Mouse (Mus musculus): ENCODE measurements around the gene Cspg4. TPM values are rescaled to one million over a fixed set of nuclear protein-coding genes. Genes with fewer than 3 reads are reported as not detected.

The Cspg4 gene
- polyA plus RNA-seq, 1 experiment: 58.3 TPM

DNA sequence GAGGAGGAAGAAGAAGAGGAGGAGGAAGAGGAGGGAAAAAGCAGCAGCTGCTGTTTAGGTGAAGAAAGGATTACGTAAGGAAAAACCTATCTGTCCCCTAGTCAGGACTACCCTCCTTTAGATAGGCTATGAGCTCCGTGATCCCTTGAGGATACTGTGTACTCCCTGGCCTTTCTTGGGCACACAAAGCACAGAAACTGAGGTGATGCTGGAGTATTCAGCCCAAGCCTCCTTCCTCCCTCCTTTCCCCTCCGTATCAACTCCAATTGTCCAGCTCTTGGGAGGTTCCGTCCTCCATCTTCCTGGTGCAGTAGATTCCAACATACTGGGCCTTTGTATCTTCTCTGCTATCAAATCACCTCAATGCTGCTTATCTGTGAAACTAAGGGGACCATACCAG lies 57.9 kb downstream of the Cspg4 start:
- no peak for TF ChIP-seq MYOD1 (IDR thresholded peaks at IDR 0.05; ENCODE audit: control insufficient read depth in 1 of 3, insufficient read length in 2 of 3, low read depth in 2 of 3)
- no peak for TF ChIP-seq POLR2A (IDR thresholded peaks at IDR 0.05; ENCODE audit: insufficient read length, low read depth)
- TF ChIP-seq TCF3 (IDR thresholded peaks at IDR 0.05; ENCODE audit: insufficient read length, low read depth): no peak
- no peak for TF ChIP-seq E2F4 (IDR thresholded peaks at IDR 0.05; ENCODE audit: insufficient read depth)
- no peak for TF ChIP-seq USF1 (IDR thresholded peaks at IDR 0.05; ENCODE audit: low read depth)
- TF ChIP-seq POLR2AphosphoS2 (IDR thresholded peaks at IDR 0.05; ENCODE audit: insufficient read length, low read depth): no peak
- no peak for TF ChIP-seq REST (IDR thresholded peaks at IDR 0.05; ENCODE audit: insufficient read depth, insufficient read length)
- TF ChIP-seq TCF12 (IDR thresholded peaks at IDR 0.05; ENCODE audit: insufficient read depth, poor library complexity, severe bottlenecking): no peak
- TF ChIP-seq MYOG (IDR thresholded peaks at IDR 0.05; ENCODE audit: control insufficient read depth in 1 of 3, insufficient read depth in 1 of 3, insufficient read length in 2 of 3, low read depth in 2 of 3): no peak
- no peak for TF ChIP-seq SRF (IDR thresholded peaks at IDR 0.05; ENCODE audit: control insufficient read depth, insufficient read length, low read depth)
- TF ChIP-seq CEBPB (IDR thresholded peaks at IDR 0.05; ENCODE audit: insufficient read depth, poor library complexity, severe bottlenecking): no peak
- no peak for TF ChIP-seq MAX (IDR thresholded peaks at IDR 0.05; ENCODE audit: low read depth)
- Histone ChIP-seq H3K4me3 (no peak overlapping the region), H3K27me3 (ENCODE audit: control insufficient read depth, insufficient read depth, insufficient read length) (no peaks in the 10 kb centered on the region), H3K36me3 (ENCODE audit: control insufficient read depth, insufficient read depth) (peaks cover 42% of the 10 kb centered on the region), H3K4me2 (ENCODE audit: low read depth) (no peak overlapping the region), H3ac (ENCODE audit: control insufficient read depth, insufficient read length) (no peak overlapping the region), H3K79me2 (ENCODE audit: control insufficient read depth, insufficient read depth) (peaks cover 54% of the 10 kb centered on the region)

DNA sequence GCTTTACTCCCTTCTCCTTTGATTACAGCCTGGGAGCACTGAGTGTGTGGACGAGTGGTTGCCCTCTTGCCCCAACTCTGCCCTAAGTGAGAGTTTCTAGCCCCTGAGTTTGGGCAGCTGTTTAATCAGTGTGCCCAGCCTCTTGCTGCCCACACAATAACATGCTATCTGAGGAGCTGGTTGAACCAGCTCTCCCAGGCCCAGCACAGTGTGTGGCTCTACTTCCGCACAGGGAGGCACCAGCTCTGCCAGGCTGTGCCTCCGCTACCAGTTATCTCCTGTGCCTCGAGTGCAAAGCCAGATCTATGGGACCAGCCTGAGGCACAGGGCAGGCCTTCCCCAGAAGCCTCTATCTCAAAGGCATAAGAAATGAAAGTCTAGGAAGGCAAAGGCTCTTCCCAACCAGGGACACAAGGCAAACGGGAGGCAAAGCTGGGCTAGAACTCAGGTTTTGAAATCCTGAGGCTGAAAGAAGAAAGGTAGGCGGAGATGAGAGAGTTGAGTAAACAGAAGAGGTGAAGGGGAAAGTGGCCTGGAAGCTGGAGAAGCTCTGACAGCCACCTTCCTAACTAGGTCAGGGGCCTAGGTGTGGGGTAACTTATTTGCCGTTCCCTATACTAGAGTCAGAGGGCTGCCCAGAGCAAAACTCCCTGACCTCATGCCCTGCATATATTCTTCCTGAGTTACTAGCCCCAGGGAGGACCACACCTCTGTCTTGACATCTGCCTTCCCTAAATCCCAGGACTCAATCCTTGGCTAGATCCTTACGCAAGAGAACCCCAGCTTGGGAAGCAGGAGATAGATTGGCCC lies 59.2 kb downstream of the Cspg4 start:
- peak overlapping the region; percentile 99 for H3K4me2 ChIP-seq (ENCODE audit: low read depth)
- peak overlapping the region; percentile 95 for H3K4me3 ChIP-seq
- no peak for TF ChIP-seq TCF12 (IDR thresholded peaks at IDR 0.05; ENCODE audit: insufficient read depth, poor library complexity, severe bottlenecking)
- TF ChIP-seq POLR2A (IDR thresholded peaks at IDR 0.05; ENCODE audit: insufficient read length, low read depth): peak; percentile 29
- TF ChIP-seq SRF (IDR thresholded peaks at IDR 0.05; ENCODE audit: control insufficient read depth, insufficient read length, low read depth): no peak
- TF ChIP-seq POLR2AphosphoS2 (IDR thresholded peaks at IDR 0.05; ENCODE audit: insufficient read length, low read depth): no peak
- TF ChIP-seq TCF3 (IDR thresholded peaks at IDR 0.05; ENCODE audit: insufficient read length, low read depth): no peak
- no peak for TF ChIP-seq REST (IDR thresholded peaks at IDR 0.05; ENCODE audit: insufficient read depth, insufficient read length)
- no peak for TF ChIP-seq MYOG (IDR thresholded peaks at IDR 0.05; ENCODE audit: control insufficient read depth in 1 of 3, insufficient read depth in 1 of 3, insufficient read length in 2 of 3, low read depth in 2 of 3)
- peak in 1 of 3 experiments; percentile 40 for TF ChIP-seq MYOD1 (IDR thresholded peaks at IDR 0.05; ENCODE audit: control insufficient read depth in 1 of 3, insufficient read length in 2 of 3, low read depth in 2 of 3)
- TF ChIP-seq E2F4 (IDR thresholded peaks at IDR 0.05; ENCODE audit: insufficient read depth): no peak
- no peak for TF ChIP-seq MAX (IDR thresholded peaks at IDR 0.05; ENCODE audit: low read depth)
- peak; percentile 45; the same call in 1 of the 2 replicates for TF ChIP-seq CEBPB (IDR thresholded peaks at IDR 0.05; ENCODE audit: insufficient read depth, poor library complexity, severe bottlenecking)
- no peak for TF ChIP-seq USF1 (IDR thresholded peaks at IDR 0.05; ENCODE audit: low read depth)
- H3K36me3 ChIP-seq (ENCODE audit: control insufficient read depth, insufficient read depth): peaks cover 31% of the 10 kb centered on the region
- peaks cover 54% of the 10 kb centered on the region for H3K79me2 ChIP-seq (ENCODE audit: control insufficient read depth, insufficient read depth)
- no peak overlapping the region for H3ac ChIP-seq (ENCODE audit: control insufficient read depth, insufficient read length)
- H3K27me3 ChIP-seq (ENCODE audit: control insufficient read depth, insufficient read depth, insufficient read length): no peaks in the 10 kb centered on the region

DNA sequence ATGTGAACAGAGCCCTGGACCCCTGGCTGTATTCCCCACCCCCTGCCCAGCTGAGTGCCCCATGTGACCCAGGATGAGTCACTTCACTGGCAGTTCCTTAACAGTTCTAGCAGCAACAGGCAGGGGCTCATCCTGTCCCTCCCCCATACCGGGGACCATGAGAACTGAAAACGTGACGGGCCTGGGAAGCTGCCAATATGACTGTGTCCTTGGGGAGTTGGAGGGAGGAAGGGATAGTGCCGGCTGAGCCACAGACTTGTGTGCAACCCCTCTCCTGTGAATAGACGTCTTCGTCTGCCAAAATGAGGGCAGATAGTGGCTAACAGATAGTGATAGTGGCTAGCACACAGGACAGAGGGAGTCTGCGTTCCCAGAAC lies 59.8 kb downstream of the Cspg4 start:
- Histone ChIP-seq H3K4me2 (ENCODE audit: low read depth) (peak overlapping the region; percentile 99), H3K4me3 (peak overlapping the region; percentile 95), H3ac (ENCODE audit: control insufficient read depth, insufficient read length) (no peak overlapping the region), H3K36me3 (ENCODE audit: control insufficient read depth, insufficient read depth) (peaks cover 26% of the 10 kb centered on the region), H3K79me2 (ENCODE audit: control insufficient read depth, insufficient read depth) (peaks cover 54% of the 10 kb centered on the region), H3K27me3 (ENCODE audit: control insufficient read depth, insufficient read depth, insufficient read length) (no peaks in the 10 kb centered on the region)
- TF ChIP-seq MAX (IDR thresholded peaks at IDR 0.05; ENCODE audit: low read depth) (no peak), USF1 (IDR thresholded peaks at IDR 0.05; ENCODE audit: low read depth) (peak; percentile 94), MYOD1 (IDR thresholded peaks at IDR 0.05; ENCODE audit: control insufficient read depth in 1 of 3, insufficient read length in 2 of 3, low read depth in 2 of 3) (peak in 1 of 3 experiments; percentile 37), MYOG (IDR thresholded peaks at IDR 0.05; ENCODE audit: control insufficient read depth in 1 of 3, insufficient read depth in 1 of 3, insufficient read length in 2 of 3, low read depth in 2 of 3) (peak in 1 of 3 experiments; percentile 46), TCF12 (IDR thresholded peaks at IDR 0.05; ENCODE audit: insufficient read depth, poor library complexity, severe bottlenecking) (no peak), CEBPB (IDR thresholded peaks at IDR 0.05; ENCODE audit: insufficient read depth, poor library complexity, severe bottlenecking) (no peak), SRF (IDR thresholded peaks at IDR 0.05; ENCODE audit: control insufficient read depth, insufficient read length, low read depth) (no peak), TCF3 (IDR thresholded peaks at IDR 0.05; ENCODE audit: insufficient read length, low read depth) (no peak), POLR2A (IDR thresholded peaks at IDR 0.05; ENCODE audit: insufficient read length, low read depth) (no peak), REST (IDR thresholded peaks at IDR 0.05; ENCODE audit: insufficient read depth, insufficient read length) (no peak)

DNA sequence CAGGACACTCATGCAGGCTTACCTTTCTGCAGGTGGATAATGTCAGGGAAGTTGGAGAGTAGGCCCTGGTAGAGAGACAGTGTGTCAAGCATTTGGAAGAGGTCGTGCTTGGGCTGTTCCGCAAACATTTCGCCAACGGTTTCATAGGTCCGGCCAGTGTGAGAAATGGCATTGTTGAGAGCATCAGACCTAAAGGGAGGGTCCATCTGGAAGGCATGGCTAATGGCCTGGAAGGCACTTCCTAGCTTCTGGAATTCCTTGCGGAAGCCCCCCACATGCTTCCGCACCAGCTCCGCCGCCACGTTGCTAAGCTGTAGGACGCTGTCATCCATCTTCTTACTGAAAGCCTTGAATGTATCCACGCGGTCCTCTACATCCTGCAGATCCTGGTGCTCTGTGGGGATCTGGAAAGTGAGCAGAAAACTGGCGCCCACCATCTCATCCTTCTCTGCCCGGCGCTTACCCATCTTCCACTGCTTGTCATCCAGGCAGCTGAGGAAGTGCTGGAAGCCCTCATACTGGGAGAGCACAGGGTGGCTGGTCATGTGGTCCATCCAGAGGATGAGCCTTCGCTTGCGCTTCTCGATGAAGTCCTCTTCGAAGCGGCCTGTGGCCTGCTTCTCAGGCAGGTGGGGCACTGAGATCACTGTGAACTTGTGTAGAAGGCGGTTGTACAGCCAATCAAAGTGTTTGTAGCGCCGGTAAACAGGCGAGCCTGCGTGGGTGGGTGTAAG lies 60.6 kb downstream of the Cspg4 start:
- Histone ChIP-seq H3K4me2 (ENCODE audit: low read depth) (peak overlapping the region; percentile 99), H3K36me3 (ENCODE audit: control insufficient read depth, insufficient read depth) (peaks cover 19% of the 10 kb centered on the region), H3ac (ENCODE audit: control insufficient read depth, insufficient read length) (no peak overlapping the region), H3K27me3 (ENCODE audit: control insufficient read depth, insufficient read depth, insufficient read length) (no peaks in the 10 kb centered on the region), H3K4me3 (peak overlapping the region; percentile 95), H3K79me2 (ENCODE audit: control insufficient read depth, insufficient read depth) (peaks cover 54% of the 10 kb centered on the region)
- no peak for TF ChIP-seq USF1 (IDR thresholded peaks at IDR 0.05; ENCODE audit: low read depth)
